Mouse (Mus musculus) kidney, adult 2 months (tissue): ENCODE measurements around the gene Itpripl2.
A peak's percentile ranks its signal among the peaks of the same experiment; 100 is the strongest.

ENCODE experiments used
- CTCF ChIP-seq: fragments of 200-500 bp; conservative IDR thresholded peaks from 2 replicates; pipeline ENCODE4 v1.5.1; 2011; ENCODE audit warnings: low read depth, mild to moderate bottlenecking, control low read depth, low read length, moderate library complexity, mixed read lengths; ENCODE audit not compliant: insufficient read depth, insufficient read length
- POLR2A ChIP-seq: fragments of 200-500 bp; IDR thresholded peaks from one replicate; pipeline ENCODE4 v1.6.1; 2011; ENCODE audit warnings: low read depth, low read length, control low read depth

GRCm38 (mm10) chr7:118517819-118518218 is 26.0 kb upstream of the Itpripl2 start:
- TF ChIP-seq CTCF: peak; percentile 56
- no peak for TF ChIP-seq POLR2A
